ENCODE assay signal across 15 mouse cellular contexts in genomic region chr10:83744656-83745055, GRCm38 (mm10). TPM values are rescaled to one million over a fixed set of nuclear protein-coding genes. Genes with fewer than 3 reads are reported as not detected.
DNase-seq lines count a peak whose midpoint lies in the region; ATAC-seq lines count a peak whose summit lies in the region.
"Had no signal": no experiment of that assay in that cellular context is flagged by ENCODE, and none has a peak within 500 bp of the region (broad histone marks: within the 10 kb centered on the region; RNA-seq: fewer than 3 reads in every experiment).

No protein-coding gene starts in this region.

- no peak overlapping the region for H3K4me3 ChIP-seq in lung, embryonic 16.5 days (ENCODE audit: low read length)
- H3K4me3 ChIP-seq in embryonic facial prominence, embryonic 10.5 days = no peak overlapping the region
- no peak overlapping the region for H3K4me3 ChIP-seq in limb, embryonic 10.5 days
- H3K4me3 ChIP-seq: erythroblast, embryonic 14.5 days; liver, embryonic 13.5 days had no signal

- no peak overlapping the region for H3K9ac ChIP-seq in lung, embryonic 16.5 days (ENCODE audit: low read length)
- H3K9ac ChIP-seq: liver, embryonic 13.5 days had no signal

- H3K27ac ChIP-seq in lung, embryonic 16.5 days (ENCODE audit: low read length) = peak overlapping the region; percentile 69
- H3K27ac ChIP-seq in embryonic facial prominence, embryonic 10.5 days (replicated peaks) = no peak overlapping the region
- no peak overlapping the region for H3K27ac ChIP-seq in limb, embryonic 10.5 days
- H3K27ac ChIP-seq: liver, embryonic 13.5 days had no signal

- ATAC-seq in lung, embryonic 16.5 days (ENCODE audit: low read depth) = peak; percentile 88
- ATAC-seq: intestine, embryonic 16.5 days had no signal

- DNase-seq in heart, adult 11 months = peak; percentile 89
- DNase-seq in heart, postnatal 25 days (ENCODE audit: low spot score) = no peak
- DNase-seq in adrenal gland, postnatal 25 days = peak; percentile 24
- DNase-seq in cerebellum, postnatal 10 days = peak; percentile 75 to 82
- no peak for DNase-seq in embryonic facial prominence, embryonic 10.5 days (ENCODE audit: low spot score)
- no peak for DNase-seq in gastrocnemius, postnatal 4 days (ENCODE audit: low spot score in 2 of 2)
- no peak for DNase-seq in limb, embryonic 10.5 days (ENCODE audit: low spot score)
- DNase-seq: kidney, postnatal 36 days; liver, embryonic 13.5 days; retina, postnatal 1 day; thymus, postnatal 14 days had no signal

- no peak overlapping the region for H3K4me2 ChIP-seq in lung, embryonic 16.5 days (ENCODE audit: low read depth, low read length)
- H3K4me2 ChIP-seq: liver, embryonic 13.5 days had no signal

- intact Hi-C loops in heart, postnatal 25 days (cut with DNase I) = no loop called here

- WGBS in lung, embryonic 16.5 days = 58% methylated on average over 3 of the region's 3 CpGs
- 86% methylated on average over 3 of the region's 3 CpGs for WGBS in embryonic facial prominence, embryonic 10.5 days
- 94% methylated on average over 3 of the region's 3 CpGs for WGBS in limb, embryonic 10.5 days

- H3K4me1 ChIP-seq in lung, embryonic 16.5 days (replicated peaks; ENCODE audit: control insufficient read depth, insufficient read depth, low read length) = peaks cover 10% of the 10 kb centered on the region
- H3K4me1 ChIP-seq in embryonic facial prominence, embryonic 10.5 days = no peaks in the 10 kb centered on the region
- no peaks in the 10 kb centered on the region for H3K4me1 ChIP-seq in limb, embryonic 10.5 days
- H3K4me1 ChIP-seq: liver, embryonic 13.5 days had no signal

- no peaks in the 10 kb centered on the region for H3K27me3 ChIP-seq in lung, embryonic 16.5 days (ENCODE audit: control insufficient read depth, insufficient read depth, low read depth, low read length)
- no peaks in the 10 kb centered on the region for H3K27me3 ChIP-seq in embryonic facial prominence, embryonic 10.5 days (replicated peaks; ENCODE audit: low read depth, poor library complexity, severe bottlenecking)
- no peaks in the 10 kb centered on the region for H3K27me3 ChIP-seq in limb, embryonic 10.5 days (ENCODE audit: low read depth, poor library complexity, severe bottlenecking)
- H3K27me3 ChIP-seq: liver, embryonic 13.5 days had no signal

- peaks cover 13% of the 10 kb centered on the region for H3K9me3 ChIP-seq in lung, embryonic 16.5 days (ENCODE audit: control insufficient read depth, low read length)
- peaks cover 21% of the 10 kb centered on the region; the same call in 1 of the 2 replicates for H3K9me3 ChIP-seq in embryonic facial prominence, embryonic 10.5 days
- H3K9me3 ChIP-seq in limb, embryonic 10.5 days (replicated peaks) = no peaks in the 10 kb centered on the region; the same call in 1 of the 2 replicates

- peaks cover 3% of the 10 kb centered on the region; the same call in 1 of the 2 replicates for H3K36me3 ChIP-seq in lung, embryonic 16.5 days (ENCODE audit: control insufficient read depth, insufficient read depth, low read length)
- H3K36me3 ChIP-seq in embryonic facial prominence, embryonic 10.5 days (replicated peaks) = peaks cover 14% of the 10 kb centered on the region
- peaks cover 16% of the 10 kb centered on the region; the same call in 1 of the 2 replicates for H3K36me3 ChIP-seq in limb, embryonic 10.5 days
- H3K36me3 ChIP-seq: liver, embryonic 13.5 days had no signal

RNA-seq across cellular contexts. Expression of gene 1500009L16Rik, which starts 22.0 kb away (rescaled TPM):
- total RNA-seq in heart, postnatal 25 days (2021) = 1 to 10 TPM; 4.4 to 6.1 TPM
- total RNA-seq in adrenal gland, postnatal 25 days (2021) = 17.9 and 19.2 TPM in 2 replicates
- 44.4 and 49.7 TPM in 2 replicates for polyA plus RNA-seq in lung, embryonic 16.5 days (2015; fragmentation: Nextera tagmentation; extraction: Ambion mirVana)
- polyA plus RNA-seq in embryonic facial prominence, embryonic 10.5 days (2016; fragmentation: Nextera tagmentation; extraction: Ambion mirVana) = 44.6 and 46.0 TPM in 2 replicates
- total RNA-seq in gastrocnemius, postnatal 4 days (2021) = 10 to 100 TPM in 1 of 2 experiments, 1 to 10 TPM in 1; 7.3 to 10.2 TPM
- 36.9 and 46.6 TPM in 2 replicates for polyA plus RNA-seq in limb, embryonic 10.5 days (2016; fragmentation: Nextera tagmentation; extraction: Ambion mirVana)
- total RNA-seq: MEL had no signal
- polyA plus RNA-seq: erythroblast, embryonic 14.5 days had no signal

Comparison
In these comparisons a context has a peak if more than half of its experiments do, and no peak if none do; other contexts are left out.
1. DNase-seq: peak in heart, adult 11 months (single experiment), adrenal gland, postnatal 25 days (single experiment) and cerebellum, postnatal 10 days (2 of 2); none in heart, postnatal 25 days (single experiment), embryonic facial prominence, embryonic 10.5 days (single experiment), gastrocnemius, postnatal 4 days (0 of 2) and limb, embryonic 10.5 days (single experiment).